ENCODE assay signal across 10 mouse cellular contexts in the genomic region with DNA sequence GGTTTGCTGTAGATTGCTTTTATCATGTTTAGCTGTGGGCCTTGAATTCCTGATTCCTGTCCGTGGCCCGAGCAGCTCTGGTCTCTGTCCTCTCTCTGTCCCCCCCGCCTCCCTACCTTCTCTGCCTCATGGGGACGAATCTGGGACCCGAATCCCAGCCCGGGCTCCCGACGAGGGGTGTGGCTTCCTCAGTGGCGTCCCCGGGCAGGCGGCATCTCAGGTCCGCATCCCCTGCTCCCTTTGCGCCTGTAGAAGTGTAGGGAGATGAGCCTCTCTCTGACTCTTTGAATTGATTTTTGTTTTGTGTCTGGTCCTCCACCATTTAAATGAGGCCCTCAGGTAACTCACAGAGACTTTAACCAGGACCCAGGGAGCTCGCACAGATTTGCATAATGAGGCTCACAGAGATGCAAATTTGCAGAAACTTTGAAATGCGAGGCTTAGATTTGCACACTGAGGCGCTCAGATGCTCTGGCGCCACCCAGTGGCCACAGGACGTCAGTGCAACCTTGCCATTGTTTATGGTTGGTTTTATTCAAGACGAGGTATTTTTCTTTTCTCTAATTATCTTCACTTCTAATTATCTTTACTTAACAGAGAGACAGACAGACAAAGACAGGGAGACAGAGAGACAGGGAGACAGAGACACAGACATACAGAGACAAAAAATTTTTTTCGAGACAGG. TPM values are rescaled to one million over a fixed set of nuclear protein-coding genes. Genes with fewer than 3 reads are reported as not detected.
A peak's percentile ranks its signal among the peaks of the same experiment; 100 is the strongest.
DNase-seq lines count a peak whose midpoint lies in the region; ATAC-seq and TF ChIP-seq lines count a peak whose summit lies in the region.
"Not testable (repeated sequence)": the region's sequence is repeated elsewhere in the genome, so short reads cannot be mapped to it uniquely, and the experiment has no call there.
"Had no signal": no experiment of that assay in that cellular context is flagged by ENCODE, and none has a peak within 500 bp of the region (broad histone marks: within the 10 kb centered on the region; RNA-seq: fewer than 3 reads in every experiment).

No protein-coding gene starts in this region.

- not testable (repeated sequence) for H3K27me3 ChIP-seq in hindbrain, embryonic 12.5 days

- H3K9me3 ChIP-seq in ES-E14 (ENCODE audit: control insufficient read depth, insufficient read depth, low read depth, low read length); hindbrain, embryonic 12.5 days (replicated peaks): not testable (repeated sequence)

- peak; percentile 100 for DNase-seq in ES-E14 (ENCODE audit: low read depth, low spot score)
- DNase-seq in cerebellum, postnatal 4 days (ENCODE audit: low spot score in 2 of 2) = peak; percentile 42 to 61
- peak; percentile 44 to 55 for DNase-seq in left cerebral cortex, adult 2 months (ENCODE audit: extremely low spot score in 1 of 2, low spot score in 2 of 2)
- DNase-seq in retina, embryonic 14.5 days (ENCODE audit: low spot score) = peak; percentile 60
- peak; percentile 14 to 36 for DNase-seq in thymus, postnatal 10 days (ENCODE audit: low spot score in 2 of 2)

- ATAC-seq in frontal cortex, adult (ENCODE audit: low TSS enrichment) = peak; percentile 87
- peak; percentile 90 for ATAC-seq in hindbrain, embryonic 12.5 days (ENCODE audit: low FRiP score)
- ATAC-seq in megakaryocyte-erythroid progenitor cell, adult 5-6 weeks (replicated peaks; ENCODE audit: low FRiP score, low TSS enrichment, poor library complexity, severe bottlenecking) = peak; percentile 74

- H3K4me1 ChIP-seq in ES-E14 (ENCODE audit: control insufficient read depth in 2 of 2, insufficient read depth in 2 of 2, low read length in 2 of 2, poor library complexity in 1 of 2); hindbrain, embryonic 12.5 days: not testable (repeated sequence)

- peak overlapping the region; percentile 66 for H3K27ac ChIP-seq in ES-E14 (ENCODE audit: insufficient read depth, low read depth, low read length, poor library complexity, severe bottlenecking)
- H3K27ac ChIP-seq in hindbrain, embryonic 12.5 days; left cerebral cortex, adult 2 months: not testable (repeated sequence)

- not testable (repeated sequence) for H3K4me2 ChIP-seq in hindbrain, embryonic 12.5 days (replicated peaks)

- H3K4me3 ChIP-seq in ES-E14 (ENCODE audit: insufficient read depth in 1 of 2, low read depth in 1 of 2, low read length in 2 of 2, poor library complexity in 1 of 2, severe bottlenecking in 1 of 2); hindbrain, embryonic 12.5 days; left cerebral cortex, adult 2 months: not testable (repeated sequence)

- in situ Hi-C loops in ES-E14 (cut with MboI; ENCODE audit: low sequenced_read_pairs in 2 of 2, unreplicated experiment in 2 of 2) = not testable (repeated sequence)

- WGBS in hindbrain, embryonic 12.5 days = 69% methylated on average over 19 of the region's 20 CpGs

- peaks cover 37% of the 10 kb centered on the region for H3K36me3 ChIP-seq in ES-E14 (ENCODE audit: control insufficient read depth, insufficient read depth, low read length, poor library complexity, severe bottlenecking)
- not testable (repeated sequence) for H3K36me3 ChIP-seq in hindbrain, embryonic 12.5 days

- intact Hi-C loops in left cerebral cortex, adult 2 months (cut with DNase I) = not testable (repeated sequence)

- H3K9ac ChIP-seq in ES-E14 (ENCODE audit: insufficient read depth, low read depth, low read length, poor library complexity, severe bottlenecking); hindbrain, embryonic 12.5 days: not testable (repeated sequence)

- TF ChIP-seq CTCF in left cerebral cortex, adult 2 months (IDR thresholded peaks at IDR 0.05) = not testable (repeated sequence)

RNA-seq across cellular contexts. Expression of a gene that starts 23.6 kb away (rescaled TPM):
- not detected in 2 replicates for total RNA-seq in ES-E14 (2012; rRNA removed)
- polyA plus RNA-seq in hindbrain, embryonic 12.5 days (2016; fragmentation: Nextera tagmentation; extraction: Ambion mirVana) = not detected in 2 replicates
- total RNA-seq in left cerebral cortex, adult 2 months (2021) = not detected
- not detected in 2 replicates for total RNA-seq in megakaryocyte-erythroid progenitor cell, adult 5-6 weeks (2014; fragmentation: Nextera tagmentation)
- total RNA-seq in megakaryocyte-erythroid progenitor cell, adult 5-6 weeks (2017) = not detected in 2 replicates
- total RNA-seq: hematopoietic stem cell, adult 5-6 weeks; layer of hippocampus, postnatal 36 days had no signal

RNA-seq across cellular contexts. Expression of a gene that starts 53.5 kb away (rescaled TPM):
- not detected in 2 replicates for total RNA-seq in ES-E14 (2012; rRNA removed)
- polyA plus RNA-seq in hindbrain, embryonic 12.5 days (2016; fragmentation: Nextera tagmentation; extraction: Ambion mirVana) = not detected in 2 replicates
- total RNA-seq in left cerebral cortex, adult 2 months (2021) = not detected
- total RNA-seq in megakaryocyte-erythroid progenitor cell, adult 5-6 weeks (2014; fragmentation: Nextera tagmentation) = not detected in 2 replicates
- not detected in 2 replicates for total RNA-seq in megakaryocyte-erythroid progenitor cell, adult 5-6 weeks (2017)
- total RNA-seq: hematopoietic stem cell, adult 5-6 weeks; layer of hippocampus, postnatal 36 days had no signal

Comparison
In these comparisons a context has a peak if more than half of its experiments do, and no peak if none do; other contexts are left out.
1. DNase-seq: peak in every context shown above with its lines; median percentile 100 in ES-E14; 60 in retina, embryonic 14.5 days; 52 in cerebellum, postnatal 4 days; 50 in left cerebral cortex, adult 2 months; 25 in thymus, postnatal 10 days.